Mouse (Mus musculus): ENCODE results near the gene Nudt6.

- TF ChIP-seq GATA1 (IDR thresholded peaks at IDR 0.05; ENCODE audit: borderline replicate concordance, low read length) = no peak
- no peak for TF ChIP-seq FLI1 (IDR thresholded peaks at IDR 0.05; ENCODE audit: low read length)
These were observed 630 bp upstream of the Nudt6 start for GRCm38 (mm10) chr3:37420641-37421040.
